Mouse (Mus musculus): Measurements from ENCODE around the gene Ppp4r3a.

- TF ChIP-seq EP300 (IDR thresholded peaks at IDR 0.05; ENCODE audit: low read depth): no peak
- TF ChIP-seq CTCF (IDR thresholded peaks at IDR 0.05; ENCODE audit: low read depth): no peak
These were observed 58.7 kb downstream of the Ppp4r3a start for GRCm38 (mm10) chr12:101024824-101025223.
